Mouse (Mus musculus) C2C12 (cell line): ENCODE results near the gene Fnbp1l. TPM values are rescaled to one million over a fixed set of nuclear protein-coding genes. Genes with fewer than 3 reads are reported as not detected.

ENCODE experiments used
- H3K27me3 ChIP-seq: one replicate; pipeline ENCODE4 v1.6.1; 2011; ENCODE audit not compliant: control insufficient read depth, insufficient read depth, insufficient read length
- H3K36me3 ChIP-seq: one replicate; pipeline ENCODE4 v1.6.1; 2011; ENCODE audit not compliant: control insufficient read depth, insufficient read depth
- H3K4me3 ChIP-seq: one replicate; pipeline ENCODE4 v1.5.1; 2011; ENCODE audit warnings: mild to moderate bottlenecking, control low read depth; ENCODE audit not compliant: poor library complexity, insufficient read depth, severe bottlenecking
- H3K79me2 ChIP-seq: one replicate; pipeline ENCODE4 v1.6.1; 2011; ENCODE audit not compliant: control insufficient read depth, insufficient read depth
- H3K79me3 ChIP-seq: one replicate; pipeline ENCODE4 v1.6.1; 2011; ENCODE audit warnings: low read depth, control low read depth
- H3ac ChIP-seq: one replicate; pipeline ENCODE3; 2011; ENCODE audit warnings: low read depth; ENCODE audit not compliant: control insufficient read depth, insufficient read length
- CEBPB ChIP-seq: IDR thresholded peaks from one replicate; pipeline ENCODE4 v1.6.1; 2011; ENCODE audit warnings: low read depth, mild to moderate bottlenecking, control low read depth, moderate library complexity
- CTCF ChIP-seq: IDR thresholded peaks from one replicate; pipeline ENCODE4 v1.5.1; 2011; ENCODE audit not compliant: control insufficient read depth, insufficient read depth, insufficient read length
- FOSL1 ChIP-seq: IDR thresholded peaks from one replicate; pipeline ENCODE4 v1.8.0; 2011; ENCODE audit warnings: mild to moderate bottlenecking, low read length; ENCODE audit not compliant: poor library complexity, insufficient read depth, severe bottlenecking
- MAX ChIP-seq: IDR thresholded peaks from one replicate; pipeline ENCODE4 v1.6.1; 2011; ENCODE audit warnings: mild to moderate bottlenecking, control low read depth
- MYOD1 ChIP-seq: IDR thresholded peaks from one replicate; pipeline ENCODE4 v1.6.1; 2011; ENCODE audit warnings: low read depth; ENCODE audit not compliant: control insufficient read depth, insufficient read length
- MYOG ChIP-seq: IDR thresholded peaks from one replicate; pipeline ENCODE4 v1.6.1; 2011; ENCODE audit not compliant: control insufficient read depth, insufficient read length; ENCODE audit errors: extremely low read depth
- USF1 ChIP-seq: IDR thresholded peaks from one replicate; pipeline ENCODE4 v1.6.1; 2011; ENCODE audit warnings: low read depth, mild to moderate bottlenecking, control low read depth, moderate library complexity
- polyA plus RNA-seq: library from polyadenylated mRNA; unstranded; fragments of >200 nt; fragmentation: generic; extraction: Trizol; gene quantifications from one replicate; pipeline ENCODE4 v1.2.1, GENCODE M21; 2012; ENCODE audit warnings: missing spikeins

Fnbp1l gene
- polyA plus RNA-seq, 1 experiment, result 12.4 TPM

GRCm38 (mm10) chr3:122551174-122551573 lies 68.3 kb downstream of the Fnbp1l start:
- Histone ChIP-seq H3ac (no peak overlapping the region), H3K27me3 (no peaks in the 10 kb centered on the region), H3K79me3 (no peaks in the 10 kb centered on the region), H3K4me3 (no peak overlapping the region), H3K36me3 (peaks cover 15% of the 10 kb centered on the region), H3K79me2 (no peaks in the 10 kb centered on the region)
- TF ChIP-seq USF1 (no peak), MAX (no peak), CEBPB (no peak), MYOD1 (no peak), CTCF (no peak)

- Histone ChIP-seq H3K79me3 (no peaks in the 10 kb centered on the region), H3K36me3 (peaks cover 42% of the 10 kb centered on the region), H3K79me2 (no peaks in the 10 kb centered on the region), H3K4me3 (no peak overlapping the region), H3K27me3 (no peaks in the 10 kb centered on the region), H3ac (no peak overlapping the region)
- TF ChIP-seq USF1, result no peak
- no peak for TF ChIP-seq MYOD1
- TF ChIP-seq MAX, result no peak
- TF ChIP-seq CEBPB, result no peak
- TF ChIP-seq FOSL1, result no peak
Observed at GRCm38 (mm10) chr3:122547469-122547868, 72.0 kb downstream of the Fnbp1l start.

- peaks cover 56% of the 10 kb centered on the region for H3K36me3 ChIP-seq
- H3K4me3 ChIP-seq, result no peak overlapping the region
- TF ChIP-seq USF1 (no peak), MYOG (no peak), FOSL1 (no peak), MYOD1 (no peak), CEBPB (no peak), MAX (no peak), CTCF (no peak)
- no peaks in the 10 kb centered on the region for H3K79me3 ChIP-seq
- no peak overlapping the region for H3ac ChIP-seq
- no peaks in the 10 kb centered on the region for H3K79me2 ChIP-seq
- H3K27me3 ChIP-seq, result no peaks in the 10 kb centered on the region
Observed at GRCm38 (mm10) chr3:122545346-122545745, 74.2 kb downstream of the Fnbp1l start.

GRCm38 (mm10) chr3:122540918-122541317 lies 78.6 kb downstream of the Fnbp1l start:
- peaks cover 71% of the 10 kb centered on the region for H3K36me3 ChIP-seq
- TF ChIP-seq MYOD1 (no peak), USF1 (peak; percentile 18)
- H3K4me3 ChIP-seq, result no peak overlapping the region
- no peak overlapping the region for H3ac ChIP-seq
- H3K79me2 ChIP-seq, result no peaks in the 10 kb centered on the region
- H3K27me3 ChIP-seq, result no peaks in the 10 kb centered on the region
- no peaks in the 10 kb centered on the region for H3K79me3 ChIP-seq

- H3K4me3 ChIP-seq, result no peak overlapping the region
- TF ChIP-seq USF1, result no peak
- TF ChIP-seq MYOG, result no peak
- TF ChIP-seq FOSL1, result no peak
- no peak for TF ChIP-seq MYOD1
- no peak for TF ChIP-seq CEBPB
- TF ChIP-seq MAX, result no peak
- no peak for TF ChIP-seq CTCF
- H3ac ChIP-seq, result no peak overlapping the region
- no peaks in the 10 kb centered on the region for H3K79me2 ChIP-seq
- H3K36me3 ChIP-seq, result peaks cover 64% of the 10 kb centered on the region
- no peaks in the 10 kb centered on the region for H3K27me3 ChIP-seq
- no peaks in the 10 kb centered on the region for H3K79me3 ChIP-seq
Observed at GRCm38 (mm10) chr3:122539961-122540690, 79.4 kb downstream of the Fnbp1l start.

GRCm38 (mm10) chr3:122538851-122539250 lies 80.7 kb downstream of the Fnbp1l start:
- no peak overlapping the region for H3ac ChIP-seq
- H3K79me3 ChIP-seq, result no peaks in the 10 kb centered on the region
- peaks cover 52% of the 10 kb centered on the region for H3K36me3 ChIP-seq
- no peak overlapping the region for H3K4me3 ChIP-seq
- H3K27me3 ChIP-seq, result no peaks in the 10 kb centered on the region
- TF ChIP-seq MYOD1 (no peak), FOSL1 (no peak), CEBPB (no peak), MAX (no peak), CTCF (no peak), USF1 (no peak)
- H3K79me2 ChIP-seq, result no peaks in the 10 kb centered on the region
